Mouse (Mus musculus) small intestine, adult 2 months (tissue): ENCODE results near the gene Inava. TPM values are rescaled to one million over a fixed set of nuclear protein-coding genes. Genes with fewer than 3 reads are reported as not detected.

Experiments
- H3K27ac ChIP-seq: fragments of 200-500 bp; 2 replicates; pipeline ENCODE4 v1.5.1; 2012; ENCODE audit warnings: low read depth, low read length, control low read depth, inconsistent platforms; ENCODE audit not compliant: insufficient read depth
- H3K27me3 ChIP-seq: fragments of 200-500 bp; 2 replicates; pipeline ENCODE4 v1.6.1; 2012; ENCODE audit warnings: mild to moderate bottlenecking, moderate library complexity, low read length, inconsistent platforms; ENCODE audit not compliant: control insufficient read depth, insufficient read depth
- H3K36me3 ChIP-seq: fragments of 200-500 bp; 2 replicates; pipeline ENCODE4 v1.6.1; 2012; ENCODE audit warnings: mild to moderate bottlenecking, low read length, control low read depth, inconsistent platforms; ENCODE audit not compliant: control insufficient read depth, insufficient read depth
- H3K4me1 ChIP-seq: fragments of 200-500 bp; 2 replicates; pipeline ENCODE4 v1.6.1; 2012; ENCODE audit warnings: low read length, inconsistent platforms, mixed read lengths; ENCODE audit not compliant: control insufficient read depth, insufficient read depth, insufficient read length
- H3K4me3 ChIP-seq: fragments of 200-500 bp; 2 replicates; pipeline ENCODE4 v1.5.1; 2012; ENCODE audit warnings: low read depth, mild to moderate bottlenecking, control low read depth, inconsistent platforms, low read length, moderate library complexity
- CTCF ChIP-seq: fragments of 200-500 bp; IDR thresholded peaks from 2 replicates; pipeline ENCODE4 v1.5.1; 2012; ENCODE audit warnings: low read depth, mild to moderate bottlenecking, control low read depth, inconsistent platforms, low read length, moderate library complexity, mixed read lengths; ENCODE audit not compliant: insufficient replicate concordance, insufficient read length; ENCODE audit errors: extremely low read depth
- POLR2A ChIP-seq: fragments of 200-500 bp; IDR thresholded peaks from 2 replicates; pipeline ENCODE4 v1.6.1; 2012; ENCODE audit warnings: low read depth, mild to moderate bottlenecking, control low read depth, inconsistent platforms, low read length, moderate library complexity
- WGBS: fragments of 180-500 bp; shearing (Covaris S2); methylation state at CpG from one replicate; pipeline ENCODE4 v1.1.7; 2018; 5-methylcytosine and 5-hydroxymethylcytosine counted together
- polyA plus RNA-seq: library from polyadenylated mRNA; depleted of rRNA; stranded (reverse); fragments of >200 nt; gene quantifications from 2 replicates; pipeline ENCODE4 v1.2.3, GENCODE M21; 2012; rRNA removed

The Inava gene
- 35.2 and 55.9 TPM in 2 replicates for polyA plus RNA-seq

- Histone ChIP-seq H3K4me3 (peak within 1 kb of the TSS; percentile 75), H3K36me3 (no peaks in the 10 kb centered on the region)
Measured at GRCm38 (mm10) chr1:136233892-136234594, at the start of gene Inava. Gene Inava (minus strand): TSS chr1:136234264.

GRCm38 (mm10) chr1:136277366-136277765 is 43.3 kb upstream of the Inava start:
- no peak overlapping the region for H3K4me3 ChIP-seq
- H3K27me3 ChIP-seq, result no peaks in the 10 kb centered on the region
- no peaks in the 10 kb centered on the region for H3K4me1 ChIP-seq
- no peak overlapping the region for H3K27ac ChIP-seq
- no peak for TF ChIP-seq CTCF
- TF ChIP-seq POLR2A, result no peak
- 89% methylated on average over 8 of the region's 8 CpGs for WGBS
- peaks cover 6% of the 10 kb centered on the region; the same call in 1 of the 2 replicates for H3K36me3 ChIP-seq

More at GRCm38 (mm10) chr1:136233892-136234594, at the start of gene Inava:
- no peak for TF ChIP-seq CTCF
- no peak for TF ChIP-seq POLR2A
- 1% methylated on average over 50 of the region's 51 CpGs for WGBS
- H3K4me1 ChIP-seq, result peaks cover 13% of the 10 kb centered on the region
- H3K27me3 ChIP-seq, result no peaks in the 10 kb centered on the region; the same call in 1 of the 2 replicates
- no peak within 1 kb of the TSS for H3K27ac ChIP-seq

- H3K27ac ChIP-seq, result no peak overlapping the region
- no peaks in the 10 kb centered on the region for H3K36me3 ChIP-seq
- H3K4me1 ChIP-seq, result no peaks in the 10 kb centered on the region
Measured at GRCm38 (mm10) chr1:136268224-136268623, 34.2 kb upstream of the Inava start.

GRCm38 (mm10) chr1:136266127-136266526 is 32.1 kb upstream of the Inava start:
- H3K4me3 ChIP-seq, result no peak overlapping the region
- TF ChIP-seq CTCF (no peak), POLR2A (no peak)
- 62% methylated on average over 6 of the region's 6 CpGs for WGBS
- no peaks in the 10 kb centered on the region for H3K4me1 ChIP-seq
- H3K27me3 ChIP-seq, result peaks cover 4% of the 10 kb centered on the region; the same call in 1 of the 2 replicates
- H3K27ac ChIP-seq, result no peak overlapping the region
- H3K36me3 ChIP-seq, result no peaks in the 10 kb centered on the region

More at GRCm38 (mm10) chr1:136268224-136268623, 34.2 kb upstream of the Inava start:
- 80% methylated on average over 7 of the region's 7 CpGs for WGBS
- TF ChIP-seq CTCF (no peak), POLR2A (no peak)
- H3K27me3 ChIP-seq, result peaks cover 4% of the 10 kb centered on the region; the same call in 1 of the 2 replicates
- no peak overlapping the region for H3K4me3 ChIP-seq

- H3K27ac ChIP-seq, result no peak overlapping the region
- no peak overlapping the region for H3K4me3 ChIP-seq
- 77% methylated on average over 5 of the region's 5 CpGs for WGBS
- no peaks in the 10 kb centered on the region for H3K36me3 ChIP-seq
- peaks cover 26% of the 10 kb centered on the region for H3K27me3 ChIP-seq
- TF ChIP-seq CTCF, result no peak
- no peak for TF ChIP-seq POLR2A
- peaks cover 11% of the 10 kb centered on the region for H3K4me1 ChIP-seq
Measured at GRCm38 (mm10) chr1:136263355-136263754, 29.3 kb upstream of the Inava start.

- WGBS, result 15% methylated on average over 28 of the region's 28 CpGs
- Histone ChIP-seq H3K4me1 (peaks cover 11% of the 10 kb centered on the region), H3K27ac (no peak within 1 kb of the TSS), H3K36me3 (no peaks in the 10 kb centered on the region), H3K4me3 (peak within 1 kb of the TSS; percentile 59), H3K27me3 (peaks cover 30% of the 10 kb centered on the region)
- TF ChIP-seq CTCF (no peak), POLR2A (no peak)
Measured at GRCm38 (mm10) chr1:136260635-136261238, 26.7 kb upstream of the Inava start, which contains the start of gene Gpr25. Gene Gpr25 (minus strand): TSS chr1:136260873.
